Mouse (Mus musculus) NIH3T3 (cell line): ENCODE measurements around the gene Unc13b.

Experiments used
- DNase-seq: peaks from one replicate; pipeline ENCODE4 v3.0.0-alpha.2; 2012; ENCODE audit warnings: low read depth

Unc13b gene

DNA sequence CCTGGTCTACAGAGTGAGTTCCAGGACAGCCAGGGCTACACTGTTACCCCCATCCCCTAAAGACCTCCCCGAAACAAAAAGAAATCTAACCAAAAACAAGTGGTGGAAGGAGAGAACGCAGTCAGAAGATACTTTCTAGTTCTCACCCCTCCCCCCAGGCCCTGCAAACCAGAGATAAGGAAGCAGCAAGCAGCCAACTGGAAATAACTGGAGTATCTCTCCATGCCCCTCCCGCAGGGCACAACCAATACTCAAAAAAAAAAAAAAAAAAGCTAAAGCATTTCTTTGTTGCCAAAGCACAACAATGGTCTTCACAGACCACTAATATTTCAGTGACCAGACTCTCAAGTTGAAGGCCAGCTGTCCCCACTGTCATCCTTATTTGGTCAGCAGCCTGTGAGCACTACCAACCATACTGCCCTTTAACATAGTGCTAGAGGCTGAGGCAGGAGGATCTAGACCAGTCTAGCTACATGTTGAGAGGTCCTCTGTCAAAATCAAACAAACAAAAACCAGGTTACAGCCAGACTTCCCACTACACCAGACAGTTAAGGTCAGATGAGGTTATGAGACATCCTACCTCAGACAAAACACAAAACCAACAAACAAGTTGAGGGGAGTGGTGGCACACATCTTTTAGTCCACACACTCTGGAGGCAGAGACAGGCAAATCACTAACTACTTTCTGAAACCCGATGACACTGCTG lies 20.7 kb upstream of the Unc13b start:
- DNase-seq = no peak

- peak; percentile 68 for DNase-seq
Observed at GRCm38 (mm10) chr4:43038567-43039495, 19.9 kb upstream of the Unc13b start.

- no peak for DNase-seq
Observed at GRCm38 (mm10) chr4:43039609-43040008, 19.1 kb upstream of the Unc13b start.

DNA sequence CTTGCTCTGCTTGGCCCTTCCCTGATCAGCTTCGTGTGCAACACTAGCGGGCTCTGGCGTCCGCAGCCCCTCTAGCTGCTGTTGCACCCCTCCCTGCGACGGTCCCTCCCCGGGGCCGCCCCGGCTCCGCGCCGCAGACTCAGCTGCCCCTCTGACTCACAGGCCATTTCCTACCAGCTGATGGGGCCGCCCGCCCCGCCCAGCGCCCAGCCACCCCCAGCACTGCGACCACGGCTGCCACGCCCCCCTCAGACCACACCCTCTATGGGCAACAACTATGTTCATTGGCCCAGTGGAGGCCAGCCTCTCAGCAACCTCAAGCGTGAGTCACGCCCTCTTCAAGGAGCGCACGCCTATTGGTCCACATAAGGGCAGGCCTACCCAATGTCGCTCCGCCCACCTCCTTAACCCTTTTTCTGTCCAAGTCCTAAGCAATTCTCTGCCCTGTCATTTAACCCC lies 18.6 kb upstream of the Unc13b start:
- DNase-seq = peak; percentile 98

DNA sequence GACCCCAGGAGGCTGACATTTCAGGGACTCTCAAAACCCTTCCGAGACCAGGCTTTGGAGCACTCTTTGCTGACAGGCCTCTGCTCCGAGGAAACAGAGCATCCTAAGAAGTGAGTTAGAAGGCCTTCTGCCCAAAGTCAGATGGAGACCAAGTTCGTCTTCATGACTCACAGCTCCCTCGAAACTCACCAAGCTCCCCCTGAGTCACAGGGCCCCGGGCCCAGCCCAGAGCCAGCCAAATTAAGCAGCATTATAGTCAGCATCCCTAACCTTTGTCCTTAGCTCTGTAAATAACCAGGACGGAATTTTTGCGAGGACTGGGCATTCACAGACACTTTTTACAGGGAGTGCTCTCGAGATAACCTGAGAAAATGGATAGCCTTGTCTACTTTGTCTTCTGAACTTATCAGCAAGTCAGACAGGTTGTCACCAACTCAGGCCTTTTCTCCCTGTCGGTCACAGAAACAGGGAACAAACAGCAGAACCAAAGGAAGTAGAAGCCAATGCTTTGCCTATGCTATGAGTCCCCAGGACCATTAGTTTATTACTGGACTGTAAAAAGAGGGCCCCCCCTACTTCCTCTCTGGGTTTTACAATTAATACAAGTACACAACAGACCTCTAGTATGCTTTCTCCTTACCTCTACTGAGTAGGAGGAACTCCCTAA lies 17.7 kb upstream of the Unc13b start:
- DNase-seq = peak; percentile 88

- peak; percentile 87 for DNase-seq
Observed at GRCm38 (mm10) chr4:43043644-43044357, 15.0 kb upstream of the Unc13b start.

GRCm38 (mm10) chr4:43044673-43045072 lies 14.1 kb upstream of the Unc13b start:
- DNase-seq = no peak

DNA sequence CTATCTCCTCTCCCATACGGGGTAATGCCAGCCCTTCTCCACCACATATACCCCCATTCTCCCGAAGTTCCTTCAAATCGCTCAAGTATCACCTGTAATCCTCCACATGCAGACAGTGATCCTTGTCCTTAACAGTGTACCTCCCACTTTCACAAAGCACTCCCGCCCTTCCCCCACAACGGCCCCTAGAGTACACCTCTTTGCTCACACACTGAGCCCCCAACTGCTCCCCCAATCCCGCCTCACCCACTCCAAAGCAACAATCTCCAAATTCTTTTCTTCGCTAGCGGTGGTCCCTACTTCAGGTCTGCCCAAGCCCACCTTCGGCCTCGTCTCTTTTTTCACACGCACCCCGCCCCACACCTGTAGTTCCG lies 13.5 kb upstream of the Unc13b start:
- DNase-seq = no peak

DNA sequence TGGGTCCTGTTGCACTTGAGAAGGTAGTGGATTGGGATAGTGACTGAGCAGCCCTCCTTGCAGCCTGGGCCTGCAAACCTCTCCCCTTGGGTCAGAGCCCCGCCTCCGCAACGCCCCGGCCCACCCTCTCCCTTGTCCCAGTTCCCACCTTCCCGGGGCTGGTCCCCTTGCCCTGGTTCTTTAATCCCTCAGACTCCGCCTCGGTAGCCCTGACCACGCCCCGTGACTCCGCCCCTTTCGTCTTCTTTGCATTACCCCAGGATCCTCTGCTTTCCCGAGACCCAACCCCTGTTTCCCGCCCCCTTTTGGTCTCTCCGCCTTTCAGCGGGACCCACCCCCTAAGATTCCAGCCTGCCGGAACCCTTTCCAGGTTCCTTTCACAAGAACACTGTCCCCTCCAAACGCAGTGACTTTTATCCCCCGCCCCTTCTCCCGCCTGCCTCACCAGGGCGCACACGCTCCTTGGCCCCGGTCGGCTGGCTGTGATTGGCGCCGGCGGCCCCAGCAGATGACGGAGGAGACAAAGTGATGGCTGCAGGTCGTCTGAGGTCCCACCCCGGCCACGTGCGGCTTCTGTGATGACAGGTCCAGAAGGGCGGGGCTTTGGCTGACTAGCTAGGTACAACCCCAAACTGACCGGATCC lies 13.0 kb upstream of the Unc13b start, which contains the start of gene Fam214b:
TSS of gene Fam214b (minus strand) at position 562 of the 644 bp plus-strand sequence.
- DNase-seq = peak; percentile 97

- DNase-seq = no peak
Observed at GRCm38 (mm10) chr4:43046607-43047006, 12.1 kb upstream of the Unc13b start.

DNA sequence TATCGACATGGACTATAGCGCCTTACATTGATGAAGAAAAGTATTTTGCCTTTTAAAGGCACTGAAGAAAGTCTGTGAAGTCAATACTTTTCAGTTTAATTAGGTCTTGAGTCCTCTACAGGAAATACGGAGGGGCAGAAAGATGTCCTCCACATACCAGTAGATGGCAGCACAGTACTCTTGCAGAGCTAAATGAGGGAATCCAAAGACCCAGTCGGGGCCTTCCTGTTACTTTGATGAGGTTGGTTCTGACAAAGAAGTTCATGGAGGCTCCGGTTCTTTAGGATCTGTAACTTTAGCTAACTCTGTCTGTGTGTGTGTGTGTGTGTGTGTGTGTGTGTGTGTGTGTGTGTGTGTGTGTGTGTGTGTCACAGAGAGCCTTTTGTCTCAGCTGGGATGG lies 11.5 kb upstream of the Unc13b start:
- peak; percentile 91 for DNase-seq

- peak; percentile 85 for DNase-seq
Observed at GRCm38 (mm10) chr4:43052627-43053026, 6.1 kb upstream of the Unc13b start.

DNA sequence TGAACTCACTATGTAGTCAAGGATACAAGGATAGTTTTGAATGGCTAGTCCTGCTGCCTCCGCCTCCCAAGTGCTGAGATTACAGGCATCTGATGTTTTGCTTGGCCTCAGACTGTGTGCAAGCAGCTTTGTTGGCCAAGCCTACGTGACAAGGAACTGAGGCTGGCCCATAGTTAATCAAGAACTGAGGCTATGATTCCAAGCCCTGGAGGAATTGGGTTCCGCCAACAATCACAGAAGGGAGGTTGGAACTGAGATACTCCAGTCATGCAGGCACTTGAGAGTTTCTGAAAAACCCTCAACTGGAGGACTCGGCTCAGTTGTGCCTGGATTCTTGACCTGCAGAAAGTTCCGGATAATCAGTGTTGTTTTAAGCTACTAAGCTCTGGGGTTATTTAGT lies 1.1 kb upstream of the Unc13b start:
- DNase-seq = no peak

DNA sequence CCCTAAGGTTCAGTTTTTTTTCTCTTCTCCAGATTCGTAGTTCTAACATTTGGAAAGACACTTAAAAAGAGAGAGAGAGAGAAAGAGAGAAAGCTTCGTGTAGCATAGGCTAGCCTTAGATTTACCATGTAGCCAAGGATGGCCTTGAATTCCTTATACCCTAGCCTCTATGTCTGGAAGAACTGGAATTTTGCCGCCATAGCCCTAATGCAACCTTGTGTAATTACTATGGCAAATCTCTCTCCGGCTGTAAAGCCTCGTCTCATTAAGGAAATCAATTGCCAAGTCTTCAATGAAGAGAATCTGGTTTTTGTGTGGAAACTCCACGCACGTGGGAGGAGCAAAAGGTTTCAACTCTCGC lies 381 bp upstream of the Unc13b start:
- no peak for DNase-seq

- DNase-seq = no peak
Observed at GRCm38 (mm10) chr4:43059697-43060096, 944 bp downstream of the Unc13b start.

DNA sequence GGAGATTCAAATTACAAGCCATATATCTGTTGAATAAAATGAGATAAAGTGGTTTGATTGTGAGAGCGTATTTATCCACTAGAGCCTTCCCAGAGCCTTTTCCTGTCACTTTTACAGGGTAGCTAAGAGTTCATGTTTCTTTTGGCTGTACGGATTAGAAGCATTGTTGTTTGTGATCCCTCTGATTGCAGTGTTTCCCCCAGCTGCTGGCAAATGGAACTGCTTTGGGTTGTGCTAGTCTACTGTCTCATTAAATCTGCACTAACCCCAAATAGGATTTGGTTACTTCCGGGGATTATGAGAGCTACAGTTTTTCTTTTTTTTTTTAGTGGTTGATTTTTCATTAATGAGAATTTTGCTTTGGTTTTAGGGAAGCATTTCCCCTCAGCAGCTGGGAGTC lies 1.5 kb downstream of the Unc13b start:
- no peak for DNase-seq

- DNase-seq = peak; percentile 51
Observed at GRCm38 (mm10) chr4:43065471-43065870, 6.7 kb downstream of the Unc13b start.

DNA sequence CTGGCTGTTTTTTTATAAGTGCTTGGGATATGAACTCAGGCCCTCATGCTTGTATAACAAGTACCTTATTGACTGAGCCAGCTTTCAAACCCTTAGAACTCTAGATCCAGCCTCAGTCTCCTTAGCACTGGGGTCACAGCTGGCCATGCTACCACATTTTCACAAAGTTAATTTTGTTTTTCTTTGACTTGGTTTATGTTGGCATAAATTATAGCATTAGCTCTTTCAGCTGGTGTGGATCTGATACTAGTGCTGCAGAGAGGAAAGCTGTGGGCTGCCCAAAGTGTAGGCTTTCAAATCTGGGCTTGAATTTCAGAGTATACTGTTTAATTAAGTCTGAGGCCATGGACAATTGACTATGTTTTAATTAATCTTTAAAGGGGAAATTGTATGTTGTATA lies 16.2 kb downstream of the Unc13b start:
- no peak for DNase-seq

- DNase-seq = peak; percentile 88
Observed at GRCm38 (mm10) chr4:43078071-43078718, 19.4 kb downstream of the Unc13b start.

DNA sequence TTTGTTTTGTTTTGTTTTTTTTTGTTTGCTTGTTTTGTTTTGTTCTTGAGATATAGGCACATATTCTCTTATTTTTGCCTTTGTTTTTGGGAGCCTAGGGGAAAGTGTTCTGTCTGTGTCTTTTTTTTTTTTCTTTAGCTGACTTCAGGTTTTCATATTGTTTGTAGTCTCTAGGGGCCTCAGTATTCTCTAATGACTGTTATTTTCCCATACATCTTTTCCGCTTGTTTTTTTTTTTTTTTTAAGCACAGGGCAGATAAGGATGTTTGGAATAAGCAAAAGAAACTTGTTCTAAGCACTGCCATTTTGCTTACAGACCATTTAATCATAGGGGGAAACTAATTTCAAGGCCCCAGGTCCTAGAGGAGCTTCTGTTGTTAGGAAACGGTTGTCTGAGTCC lies 23.7 kb downstream of the Unc13b start:
- no peak for DNase-seq

GRCm38 (mm10) chr4:43089950-43090349 lies 31.2 kb downstream of the Unc13b start:
- DNase-seq = no peak
